Mouse (Mus musculus): ENCODE data around the gene Tfap2e.

- no peak for TF ChIP-seq GATA1 (IDR thresholded peaks at IDR 0.05; ENCODE audit: borderline replicate concordance, low read length)
- no peak for TF ChIP-seq FLI1 (IDR thresholded peaks at IDR 0.05; ENCODE audit: low read length)
Observed at GRCm38 (mm10) chr4:126683084-126683483, 53.0 kb downstream of the Tfap2e start.
